14 mouse cellular contexts compared by ENCODE assay signal in the genomic region with DNA sequence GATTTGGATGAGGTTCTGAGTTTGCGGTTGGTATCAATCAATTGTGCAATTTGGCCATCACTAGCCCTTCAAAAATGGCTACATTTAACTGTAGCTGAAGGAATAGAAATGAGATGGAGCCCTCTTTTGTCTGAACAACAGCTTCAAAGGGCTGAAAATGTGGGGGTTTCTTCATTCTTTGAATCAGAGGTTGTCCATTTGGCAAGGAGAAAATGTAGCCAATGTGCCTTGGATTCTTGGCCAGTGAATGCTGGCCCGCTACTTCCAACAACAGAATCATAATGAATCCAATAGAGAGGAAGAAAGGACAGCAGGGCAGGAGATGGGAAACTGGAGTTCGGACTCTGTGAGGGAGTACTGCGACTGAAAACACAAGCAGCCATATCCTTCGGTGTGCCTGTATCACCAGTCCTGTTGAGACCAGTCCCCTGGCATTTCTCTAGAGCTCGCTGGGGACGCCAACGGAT. TPM values are rescaled to one million over a fixed set of nuclear protein-coding genes. Genes with fewer than 3 reads are reported as not detected.
DNase-seq lines count a peak whose midpoint lies in the region; ATAC-seq lines count a peak whose summit lies in the region.
"Had no signal": no experiment of that assay in that cellular context is flagged by ENCODE, and none has a peak within 500 bp of the region (broad histone marks: within the 10 kb centered on the region; RNA-seq: fewer than 3 reads in every experiment).

No protein-coding gene starts in this region.

- no peaks in the 10 kb centered on the region for H3K36me3 ChIP-seq in midbrain, embryonic 15.5 days (replicated peaks)
- no peaks in the 10 kb centered on the region for H3K36me3 ChIP-seq in midbrain, embryonic 16.5 days (ENCODE audit: control insufficient read depth, insufficient read depth, low read length)
- H3K36me3 ChIP-seq: kidney, embryonic 15.5 days; midbrain, embryonic 10.5 days had no signal

- H3K27ac ChIP-seq in midbrain, embryonic 15.5 days: peak overlapping the region; percentile 5; the same call in 1 of the 2 replicates
- H3K27ac ChIP-seq in midbrain, embryonic 16.5 days (ENCODE audit: low read length): no peak overlapping the region; the same call in 1 of the 2 replicates
- H3K27ac ChIP-seq: kidney, embryonic 15.5 days; liver, embryonic 14.5 days; midbrain, embryonic 10.5 days had no signal

- H3K4me3 ChIP-seq in midbrain, embryonic 15.5 days: no peak overlapping the region
- H3K4me3 ChIP-seq in midbrain, embryonic 16.5 days (ENCODE audit: low read depth, low read length): no peak overlapping the region
- H3K4me3 ChIP-seq: kidney, embryonic 15.5 days; midbrain, embryonic 10.5 days had no signal

- no peaks in the 10 kb centered on the region for H3K9me3 ChIP-seq in midbrain, embryonic 15.5 days
- H3K9me3 ChIP-seq in midbrain, embryonic 16.5 days (replicated peaks; ENCODE audit: control insufficient read depth, low read length, poor library complexity, severe bottlenecking): no peaks in the 10 kb centered on the region
- H3K9me3 ChIP-seq: kidney, embryonic 15.5 days; midbrain, embryonic 10.5 days had no signal

- H3K9ac ChIP-seq in midbrain, embryonic 15.5 days: no peak overlapping the region
- H3K9ac ChIP-seq in midbrain, embryonic 16.5 days (ENCODE audit: low read depth, low read length): no peak overlapping the region
- H3K9ac ChIP-seq: kidney, embryonic 15.5 days; liver, embryonic 14.5 days had no signal

- H3K27me3 ChIP-seq in midbrain, embryonic 15.5 days (replicated peaks): no peaks in the 10 kb centered on the region
- H3K27me3 ChIP-seq in midbrain, embryonic 16.5 days (ENCODE audit: control insufficient read depth, insufficient read depth, low read depth, low read length): no peaks in the 10 kb centered on the region
- H3K27me3 ChIP-seq: kidney, embryonic 15.5 days had no signal

- DNase-seq in frontal cortex, postnatal 36 days (ENCODE audit: low spot score in 2 of 2): peak; percentile 15 to 45
- peak; percentile 13 to 41 for DNase-seq in left cerebral cortex, adult 8-10 months (ENCODE audit: low spot score in 2 of 2)
- DNase-seq in right cerebral cortex, postnatal 4 days: peak; percentile 35
- no peak for DNase-seq in urinary bladder, adult 2 months (ENCODE audit: low spot score)
- no peak for DNase-seq in adrenal gland, postnatal 25 days
- DNase-seq: cerebellum, adult 11 months; heart, postnatal 14 days; thymus, adult 2 months had no signal

- WGBS in midbrain, embryonic 15.5 days: 84% methylated on average over 8 of the region's 8 CpGs
- WGBS in midbrain, embryonic 16.5 days: 91% methylated on average over 8 of the region's 8 CpGs

- ATAC-seq in midbrain, embryonic 15.5 days (replicated peaks): no peak
- ATAC-seq in midbrain, embryonic 16.5 days: no peak
- ATAC-seq: activated CD4-positive, CD25-positive, alpha-beta regulatory T cell, adult 4 months had no signal

- no peak overlapping the region for H3K4me2 ChIP-seq in midbrain, embryonic 15.5 days
- no peak overlapping the region for H3K4me2 ChIP-seq in midbrain, embryonic 16.5 days (ENCODE audit: low read length)
- H3K4me2 ChIP-seq: kidney, embryonic 15.5 days had no signal

- peaks cover 3% of the 10 kb centered on the region for H3K4me1 ChIP-seq in midbrain, embryonic 15.5 days
- no peaks in the 10 kb centered on the region; the same call in 1 of the 2 replicates for H3K4me1 ChIP-seq in midbrain, embryonic 16.5 days (ENCODE audit: control insufficient read depth, insufficient read depth, low read length)
- H3K4me1 ChIP-seq: kidney, embryonic 15.5 days had no signal

RNA-seq across cellular contexts. Expression of a gene that starts 19.2 kb away (rescaled TPM):
- polyA plus RNA-seq in midbrain, embryonic 15.5 days (2015; fragmentation: Nextera tagmentation; extraction: Ambion mirVana): 62.7 and 65.7 TPM in 2 replicates
- polyA plus RNA-seq in midbrain, embryonic 16.5 days (2015; fragmentation: Nextera tagmentation; extraction: Ambion mirVana): 56.0 and 63.8 TPM in 2 replicates
- 10 to 100 TPM; 49.9 to 53.7 (median 53.6) TPM for total RNA-seq in left cerebral cortex, adult 8-10 months (2022)
- 7.1 and 10.4 TPM in 2 replicates for polyA plus RNA-seq in urinary bladder, adult 2 months (2012; rRNA removed)
- total RNA-seq in adrenal gland, postnatal 25 days (2021): 10.3 and 14.6 TPM in 2 replicates

Comparison
In these comparisons a context has a peak if more than half of its experiments do, and no peak if none do; other contexts are left out.
1. DNase-seq: peak in frontal cortex, postnatal 36 days (2 of 2), left cerebral cortex, adult 8-10 months (2 of 2) and right cerebral cortex, postnatal 4 days (single experiment); none in urinary bladder, adult 2 months (single experiment) and adrenal gland, postnatal 25 days (single experiment).